Comparison of ENCODE assay signal across 14 mouse cellular contexts in genomic region chr4:124964912-124965599, GRCm38 (mm10). TPM values are rescaled to one million over a fixed set of nuclear protein-coding genes. Genes with fewer than 3 reads are reported as not detected.
DNase-seq lines count a peak whose midpoint lies in the region; ATAC-seq lines count a peak whose summit lies in the region.
"Had no signal": no experiment of that assay in that cellular context is flagged by ENCODE, and none has a peak within 500 bp of the region (broad histone marks: within the 10 kb centered on the region; RNA-seq: fewer than 3 reads in every experiment).

No protein-coding gene starts in this region.

- DNase-seq in intestine, embryonic 14.5 days (ENCODE audit: low spot score), result no peak
- DNase-seq in embryo, embryonic 10.5 days (ENCODE audit: low spot score), result peak; percentile 82
- peak; percentile 51 for DNase-seq in neural tube, embryonic 11.5 days (ENCODE audit: low spot score)
- DNase-seq in adrenal gland, postnatal 36 days, result no peak
- no peak for DNase-seq in spleen, adult 12 weeks (ENCODE audit: low spot score)
- DNase-seq: cerebellum, postnatal 36 days; gastrocnemius, postnatal 14 days; lung, embryonic 14.5 days; thymus, postnatal 36 days had no signal

- no peaks in the 10 kb centered on the region for H3K9me3 ChIP-seq in intestine, embryonic 14.5 days (ENCODE audit: control insufficient read depth, low read length)
- no peaks in the 10 kb centered on the region for H3K9me3 ChIP-seq in intestine, embryonic 16.5 days (ENCODE audit: control insufficient read depth, low read length)
- no peaks in the 10 kb centered on the region for H3K9me3 ChIP-seq in embryonic facial prominence, embryonic 13.5 days
- H3K9me3 ChIP-seq in neural tube, embryonic 11.5 days (ENCODE audit: control insufficient read depth, low read length), result no peaks in the 10 kb centered on the region
- H3K9me3 ChIP-seq: heart, embryonic 13.5 days; limb, embryonic 15.5 days had no signal

- no peak overlapping the region for H3K4me3 ChIP-seq in intestine, embryonic 14.5 days (ENCODE audit: low read depth, low read length)
- no peak overlapping the region for H3K4me3 ChIP-seq in intestine, embryonic 16.5 days (ENCODE audit: low read length)
- H3K4me3 ChIP-seq in embryonic facial prominence, embryonic 13.5 days, result no peak overlapping the region
- no peak overlapping the region for H3K4me3 ChIP-seq in neural tube, embryonic 11.5 days (ENCODE audit: low read depth, low read length)
- H3K4me3 ChIP-seq: heart, embryonic 13.5 days; limb, embryonic 15.5 days had no signal

- H3K27me3 ChIP-seq in intestine, embryonic 14.5 days (replicated peaks; ENCODE audit: control insufficient read depth, insufficient read depth, low read length), result no peaks in the 10 kb centered on the region
- H3K27me3 ChIP-seq in intestine, embryonic 16.5 days (replicated peaks; ENCODE audit: control insufficient read depth, insufficient read depth, low read length), result no peaks in the 10 kb centered on the region
- peaks cover 14% of the 10 kb centered on the region for H3K27me3 ChIP-seq in embryonic facial prominence, embryonic 13.5 days
- no peaks in the 10 kb centered on the region for H3K27me3 ChIP-seq in neural tube, embryonic 11.5 days (ENCODE audit: control insufficient read depth, insufficient read depth, low read length)

- H3K27ac ChIP-seq in intestine, embryonic 14.5 days (ENCODE audit: low read depth), result no peak overlapping the region
- H3K27ac ChIP-seq in intestine, embryonic 16.5 days (ENCODE audit: low read length), result no peak overlapping the region
- no peak overlapping the region; the same call in 1 of the 2 replicates for H3K27ac ChIP-seq in embryonic facial prominence, embryonic 13.5 days
- H3K27ac ChIP-seq in neural tube, embryonic 11.5 days (ENCODE audit: low read depth, low read length), result peak overlapping the region; percentile 44; the same call in 1 of the 2 replicates
- H3K27ac ChIP-seq: heart, embryonic 13.5 days; limb, embryonic 15.5 days had no signal

- no peak overlapping the region for H3K4me2 ChIP-seq in intestine, embryonic 14.5 days (ENCODE audit: low read length)
- H3K4me2 ChIP-seq in intestine, embryonic 16.5 days (ENCODE audit: low read depth, low read length), result no peak overlapping the region
- no peak overlapping the region for H3K4me2 ChIP-seq in embryonic facial prominence, embryonic 13.5 days
- H3K4me2 ChIP-seq in neural tube, embryonic 11.5 days (ENCODE audit: low read depth), result no peak overlapping the region
- H3K4me2 ChIP-seq: heart, embryonic 13.5 days; limb, embryonic 15.5 days; lung, embryonic 14.5 days had no signal

- no peaks in the 10 kb centered on the region for H3K4me1 ChIP-seq in intestine, embryonic 14.5 days (replicated peaks; ENCODE audit: control insufficient read depth, insufficient read depth, low read length)
- no peaks in the 10 kb centered on the region for H3K4me1 ChIP-seq in intestine, embryonic 16.5 days (ENCODE audit: control insufficient read depth, insufficient read depth, low read length)
- H3K4me1 ChIP-seq in embryonic facial prominence, embryonic 13.5 days, result peaks cover 40% of the 10 kb centered on the region
- peaks cover 6% of the 10 kb centered on the region; the same call in 1 of the 2 replicates for H3K4me1 ChIP-seq in neural tube, embryonic 11.5 days (ENCODE audit: control insufficient read depth, insufficient read depth, low read length)
- H3K4me1 ChIP-seq: heart, embryonic 13.5 days had no signal

- peak; percentile 15; the same call in 1 of the 2 replicates for ATAC-seq in intestine, embryonic 14.5 days (replicated peaks; ENCODE audit: low FRiP score, low TSS enrichment, low read depth)
- ATAC-seq in intestine, embryonic 16.5 days, result no peak
- ATAC-seq in embryonic facial prominence, embryonic 13.5 days (ENCODE audit: insufficient number of reproducible peaks, insufficient read depth, low FRiP score, low TSS enrichment, low read depth), result no peak
- ATAC-seq in neural tube, embryonic 11.5 days (ENCODE audit: insufficient read depth, low FRiP score, low TSS enrichment), result no peak

- 18% methylated on average over 8 of the region's 8 CpGs for WGBS in intestine, embryonic 14.5 days
- WGBS in intestine, embryonic 16.5 days, result 19% methylated on average over 8 of the region's 8 CpGs
- 26% methylated on average over 8 of the region's 8 CpGs for whole genome bisulfite sequencing in embryonic facial prominence, embryonic 13.5 days
- WGBS in neural tube, embryonic 11.5 days, result 8% methylated on average over 8 of the region's 8 CpGs

- H3K36me3 ChIP-seq in intestine, embryonic 14.5 days (ENCODE audit: control insufficient read depth, insufficient read depth, low read length), result no peaks in the 10 kb centered on the region
- no peaks in the 10 kb centered on the region for H3K36me3 ChIP-seq in intestine, embryonic 16.5 days (ENCODE audit: control insufficient read depth, insufficient read depth, low read length)
- no peaks in the 10 kb centered on the region for H3K36me3 ChIP-seq in embryonic facial prominence, embryonic 13.5 days
- H3K36me3 ChIP-seq in neural tube, embryonic 11.5 days (ENCODE audit: control insufficient read depth, insufficient read depth, low read length), result no peaks in the 10 kb centered on the region
- H3K36me3 ChIP-seq: heart, embryonic 13.5 days; limb, embryonic 15.5 days had no signal

- H3K9ac ChIP-seq in intestine, embryonic 14.5 days (ENCODE audit: low read length), result no peak overlapping the region
- no peak overlapping the region for H3K9ac ChIP-seq in intestine, embryonic 16.5 days (ENCODE audit: low read depth, low read length)
- peak overlapping the region; percentile 49; the same call in 1 of the 2 replicates for H3K9ac ChIP-seq in embryonic facial prominence, embryonic 13.5 days
- H3K9ac ChIP-seq in neural tube, embryonic 11.5 days (ENCODE audit: low read length), result no peak overlapping the region; the same call in 1 of the 2 replicates
- H3K9ac ChIP-seq: heart, embryonic 13.5 days; limb, embryonic 15.5 days; lung, embryonic 14.5 days had no signal

RNA-seq across cellular contexts. Expression of gene Rspo1, which starts 21.2 kb away (rescaled TPM):
- 13.9 and 14.6 TPM in 2 replicates for polyA plus RNA-seq in intestine, embryonic 14.5 days (2014; fragmentation: Nextera tagmentation; extraction: Ambion mirVana)
- 6.0 and 8.0 TPM in 2 replicates for polyA plus RNA-seq in intestine, embryonic 16.5 days (2015; fragmentation: Nextera tagmentation; extraction: Ambion mirVana)
- polyA plus RNA-seq in embryonic facial prominence, embryonic 13.5 days (2015; fragmentation: Nextera tagmentation; extraction: Ambion mirVana), result 18.8 and 21.2 TPM in 2 replicates
- polyA plus RNA-seq in neural tube, embryonic 11.5 days (2014; fragmentation: Nextera tagmentation; extraction: Ambion mirVana), result 3.9 and 4.2 TPM in 2 replicates
- total RNA-seq in adrenal gland, postnatal 36 days (2021), result 1 to 10 TPM; 4.0 to 4.6 TPM
- total RNA-seq: megakaryocyte-erythroid progenitor cell, adult 5-6 weeks had no signal

RNA-seq across cellular contexts. Expression of gene Cdca8, which starts 25.9 kb away (rescaled TPM):
- polyA plus RNA-seq in intestine, embryonic 14.5 days (2014; fragmentation: Nextera tagmentation; extraction: Ambion mirVana), result 138 TPM in 2 replicates
- 105 and 126 TPM in 2 replicates for polyA plus RNA-seq in intestine, embryonic 16.5 days (2015; fragmentation: Nextera tagmentation; extraction: Ambion mirVana)
- polyA plus RNA-seq in embryonic facial prominence, embryonic 13.5 days (2015; fragmentation: Nextera tagmentation; extraction: Ambion mirVana), result 133 and 141 TPM in 2 replicates
- polyA plus RNA-seq in neural tube, embryonic 11.5 days (2014; fragmentation: Nextera tagmentation; extraction: Ambion mirVana), result 181 and 186 TPM in 2 replicates
- total RNA-seq in adrenal gland, postnatal 36 days (2021), result 1 to 10 TPM; 5.7 to 7.6 TPM

RNA-seq across cellular contexts. Expression of gene 9930104L06Rik, which starts 28.2 kb away (rescaled TPM):
- 4.4 and 4.8 TPM in 2 replicates for polyA plus RNA-seq in intestine, embryonic 14.5 days (2014; fragmentation: Nextera tagmentation; extraction: Ambion mirVana)
- polyA plus RNA-seq in intestine, embryonic 16.5 days (2015; fragmentation: Nextera tagmentation; extraction: Ambion mirVana), result 9.1 and 9.3 TPM in 2 replicates
- polyA plus RNA-seq in embryonic facial prominence, embryonic 13.5 days (2015; fragmentation: Nextera tagmentation; extraction: Ambion mirVana), result 18.1 and 20.3 TPM in 2 replicates
- polyA plus RNA-seq in neural tube, embryonic 11.5 days (2014; fragmentation: Nextera tagmentation; extraction: Ambion mirVana), result 4.9 and 6.5 TPM in 2 replicates
- 10 to 100 TPM in 1 of 2 experiments, 1 to 10 TPM in 1; 9.8 to 17.9 TPM for total RNA-seq in adrenal gland, postnatal 36 days (2021)

RNA-seq across cellular contexts. Expression of gene Gnl2, which starts 51.3 kb away (rescaled TPM):
- polyA plus RNA-seq in intestine, embryonic 14.5 days (2014; fragmentation: Nextera tagmentation; extraction: Ambion mirVana), result 76.2 and 96.4 TPM in 2 replicates
- 61.8 and 64.6 TPM in 2 replicates for polyA plus RNA-seq in intestine, embryonic 16.5 days (2015; fragmentation: Nextera tagmentation; extraction: Ambion mirVana)
- 111 and 112 TPM in 2 replicates for polyA plus RNA-seq in embryonic facial prominence, embryonic 13.5 days (2015; fragmentation: Nextera tagmentation; extraction: Ambion mirVana)
- 86.6 and 88.5 TPM in 2 replicates for polyA plus RNA-seq in neural tube, embryonic 11.5 days (2014; fragmentation: Nextera tagmentation; extraction: Ambion mirVana)
- 10 to 100 TPM; 44.9 to 63.1 TPM for total RNA-seq in adrenal gland, postnatal 36 days (2021)

Comparison
In these comparisons a context has a peak if more than half of its experiments do, and no peak if none do; other contexts are left out.
1. DNase-seq: peak in embryo, embryonic 10.5 days (single experiment) and neural tube, embryonic 11.5 days (single experiment); none in intestine, embryonic 14.5 days (single experiment), adrenal gland, postnatal 36 days (0 of 2) and spleen, adult 12 weeks (single experiment).